Mouse (Mus musculus) testis, adult 2 months (tissue): ENCODE measurements around the gene Usp46.

Experiments
- CTCF ChIP-seq: fragments of 200-500 bp; IDR thresholded peaks from 2 replicates; pipeline ENCODE4 v1.5.1; 2012; ENCODE audit warnings: low read depth, mild to moderate bottlenecking, inconsistent platforms, low read length, moderate library complexity; ENCODE audit not compliant: control insufficient read depth, insufficient read depth, insufficient replicate concordance
- POLR2A ChIP-seq: fragments of 200-500 bp; IDR thresholded peaks from 2 replicates; pipeline ENCODE4 v1.6.1; 2012; ENCODE audit warnings: low read depth, mild to moderate bottlenecking, inconsistent platforms, low read length, moderate library complexity; ENCODE audit not compliant: control insufficient read depth

DNA sequence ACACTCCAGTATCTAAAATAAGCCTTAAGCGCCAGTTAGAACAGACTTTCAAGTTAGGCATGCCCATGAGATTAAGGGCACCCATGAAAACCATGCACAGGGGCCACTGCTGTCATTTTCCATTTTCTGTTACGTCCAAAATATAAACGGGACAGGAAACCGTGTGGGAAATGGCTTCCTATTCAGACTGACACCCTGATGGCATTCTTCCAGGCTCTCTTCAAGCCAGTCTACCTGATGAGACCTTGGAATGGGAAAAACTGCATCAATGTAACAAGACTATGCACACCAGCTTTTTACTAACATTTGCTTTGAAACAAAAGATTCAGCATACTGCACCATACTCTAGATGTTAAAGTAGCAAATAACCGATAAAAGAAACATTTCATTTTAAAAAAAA, 69.3 kb downstream of the Usp46 start:
- TF ChIP-seq CTCF (no peak), POLR2A (no peak)
